Mouse (Mus musculus): ENCODE measurements around the gene Tcp10c. TPM values are rescaled to one million over a fixed set of nuclear protein-coding genes. Genes with fewer than 3 reads are reported as not detected.
"Not testable (repeated sequence)": the region's sequence is repeated elsewhere in the genome, so short reads cannot be mapped to it uniquely, and the experiment has no call there.

The Tcp10c gene
- not detected in 2 replicates for polyA plus RNA-seq (2014; fragmentation: Nextera tagmentation; extraction: Ambion mirVana)

- not testable (repeated sequence) for DNase-seq (ENCODE audit: low spot score); H3K36me3 ChIP-seq (ENCODE audit: control insufficient read depth, insufficient read depth, low read length)
Measured at GRCm38 (mm10) chr17:13354521-13354920, at the start of gene Tcp10c. Gene Tcp10c, plus strand, starts transcription at chr17:13354572.

GRCm38 (mm10) chr17:13307852-13308251 is 46.5 kb upstream of the Tcp10c start:
- peaks cover 11% of the 10 kb centered on the region for H3K9me3 ChIP-seq (ENCODE audit: control insufficient read depth, low read length)
- H3K9ac ChIP-seq (ENCODE audit: low read depth, low read length); H3K4me2 ChIP-seq (replicated peaks; ENCODE audit: low read depth, low read length); H3K4me3 ChIP-seq (ENCODE audit: low read depth, low read length); H3K27ac ChIP-seq (ENCODE audit: low read depth, low read length); DNase-seq (ENCODE audit: low spot score); H3K4me1 ChIP-seq (replicated peaks; ENCODE audit: control insufficient read depth, insufficient read depth, low read length); H3K36me3 ChIP-seq (ENCODE audit: control insufficient read depth, insufficient read depth, low read length); H3K27me3 ChIP-seq (ENCODE audit: control insufficient read depth, insufficient read depth, low read length); ATAC-seq (ENCODE audit: low FRiP score): not testable (repeated sequence)
- WGBS = 76% methylated on average over 5 of the region's 6 CpGs

More at GRCm38 (mm10) chr17:13354521-13354920, at the start of gene Tcp10c:
- H3K4me1 ChIP-seq (replicated peaks; ENCODE audit: control insufficient read depth, insufficient read depth, low read length); H3K27ac ChIP-seq (ENCODE audit: low read depth, low read length); H3K27me3 ChIP-seq (ENCODE audit: control insufficient read depth, insufficient read depth, low read length); H3K9ac ChIP-seq (ENCODE audit: low read depth, low read length); ATAC-seq (ENCODE audit: low FRiP score); H3K4me3 ChIP-seq (ENCODE audit: low read depth, low read length); H3K4me2 ChIP-seq (replicated peaks; ENCODE audit: low read depth, low read length): not testable (repeated sequence)
- peaks cover 10% of the 10 kb centered on the region for H3K9me3 ChIP-seq (ENCODE audit: control insufficient read depth, low read length)
- WGBS = 91% methylated on average over 4 of the region's 4 CpGs

- not testable (repeated sequence) for ATAC-seq (ENCODE audit: low FRiP score); DNase-seq (ENCODE audit: low spot score); H3K9ac ChIP-seq (ENCODE audit: low read depth, low read length); H3K27me3 ChIP-seq (ENCODE audit: control insufficient read depth, insufficient read depth, low read length); H3K4me3 ChIP-seq (ENCODE audit: low read depth, low read length); H3K27ac ChIP-seq (ENCODE audit: low read depth, low read length); H3K36me3 ChIP-seq (ENCODE audit: control insufficient read depth, insufficient read depth, low read length); H3K4me2 ChIP-seq (replicated peaks; ENCODE audit: low read depth, low read length); H3K4me1 ChIP-seq (replicated peaks; ENCODE audit: control insufficient read depth, insufficient read depth, low read length)
- 84% methylated on average over 5 of the region's 5 CpGs for WGBS
- peaks cover 11% of the 10 kb centered on the region for H3K9me3 ChIP-seq (ENCODE audit: control insufficient read depth, low read length)
Measured at GRCm38 (mm10) chr17:13308344-13308743, 46.0 kb upstream of the Tcp10c start.

- not testable (repeated sequence) for DNase-seq (ENCODE audit: low spot score); H3K4me2 ChIP-seq (replicated peaks; ENCODE audit: low read depth, low read length); H3K36me3 ChIP-seq (ENCODE audit: control insufficient read depth, insufficient read depth, low read length); ATAC-seq (ENCODE audit: low FRiP score); H3K27me3 ChIP-seq (ENCODE audit: control insufficient read depth, insufficient read depth, low read length); H3K27ac ChIP-seq (ENCODE audit: low read depth, low read length); H3K4me3 ChIP-seq (ENCODE audit: low read depth, low read length); H3K9ac ChIP-seq (ENCODE audit: low read depth, low read length); H3K4me1 ChIP-seq (replicated peaks; ENCODE audit: control insufficient read depth, insufficient read depth, low read length)
- WGBS = 88% methylated on average over 4 of the region's 4 CpGs
- peaks cover 11% of the 10 kb centered on the region for H3K9me3 ChIP-seq (ENCODE audit: control insufficient read depth, low read length)
Measured at GRCm38 (mm10) chr17:13308746-13309145, 45.6 kb upstream of the Tcp10c start.

- H3K4me1 ChIP-seq (replicated peaks; ENCODE audit: control insufficient read depth, insufficient read depth, low read length); H3K27ac ChIP-seq (ENCODE audit: low read depth, low read length); H3K27me3 ChIP-seq (ENCODE audit: control insufficient read depth, insufficient read depth, low read length); H3K9ac ChIP-seq (ENCODE audit: low read depth, low read length); H3K36me3 ChIP-seq (ENCODE audit: control insufficient read depth, insufficient read depth, low read length); H3K4me3 ChIP-seq (ENCODE audit: low read depth, low read length); H3K4me2 ChIP-seq (replicated peaks; ENCODE audit: low read depth, low read length); DNase-seq (ENCODE audit: low spot score): not testable (repeated sequence)
- H3K9me3 ChIP-seq (ENCODE audit: control insufficient read depth, low read length) = peaks cover 11% of the 10 kb centered on the region
- 89% methylated on average over 10 of the region's 10 CpGs for WGBS
- peak; percentile 26; the same call in 1 of the 2 replicates for ATAC-seq (ENCODE audit: low FRiP score)
Measured at GRCm38 (mm10) chr17:13309182-13309631, 45.2 kb upstream of the Tcp10c start.

GRCm38 (mm10) chr17:13329967-13330366 is 24.4 kb upstream of the Tcp10c start:
- peaks cover 16% of the 10 kb centered on the region for H3K9me3 ChIP-seq (ENCODE audit: control insufficient read depth, low read length)

GRCm38 (mm10) chr17:13331179-13331578 is 23.2 kb upstream of the Tcp10c start:
- not testable (repeated sequence) for H3K4me3 ChIP-seq (ENCODE audit: low read depth, low read length)
- WGBS = 61% methylated on average over 3 of the region's 4 CpGs

More at GRCm38 (mm10) chr17:13329967-13330366, 24.4 kb upstream of the Tcp10c start:
- not testable (repeated sequence) for DNase-seq (ENCODE audit: low spot score); H3K27me3 ChIP-seq (ENCODE audit: control insufficient read depth, insufficient read depth, low read length); H3K4me1 ChIP-seq (replicated peaks; ENCODE audit: control insufficient read depth, insufficient read depth, low read length); H3K27ac ChIP-seq (ENCODE audit: low read depth, low read length); H3K36me3 ChIP-seq (ENCODE audit: control insufficient read depth, insufficient read depth, low read length); H3K4me3 ChIP-seq (ENCODE audit: low read depth, low read length); H3K4me2 ChIP-seq (replicated peaks; ENCODE audit: low read depth, low read length); H3K9ac ChIP-seq (ENCODE audit: low read depth, low read length)
- ATAC-seq (ENCODE audit: low FRiP score) = 0 out of 2 replicates have a peak, but pooled peaks have one; percentile 36
- 84% methylated on average over 4 of the region's 4 CpGs for WGBS

GRCm38 (mm10) chr17:13332496-13332895 is 21.9 kb upstream of the Tcp10c start:
- not testable (repeated sequence) for H3K9ac ChIP-seq (ENCODE audit: low read depth, low read length); DNase-seq (ENCODE audit: low spot score); H3K4me2 ChIP-seq (replicated peaks; ENCODE audit: low read depth, low read length); ATAC-seq (ENCODE audit: low FRiP score); H3K27me3 ChIP-seq (ENCODE audit: control insufficient read depth, insufficient read depth, low read length); H3K4me1 ChIP-seq (replicated peaks; ENCODE audit: control insufficient read depth, insufficient read depth, low read length); H3K36me3 ChIP-seq (ENCODE audit: control insufficient read depth, insufficient read depth, low read length); H3K4me3 ChIP-seq (ENCODE audit: low read depth, low read length); H3K27ac ChIP-seq (ENCODE audit: low read depth, low read length)
- 84% methylated on average over 8 of the region's 8 CpGs for WGBS
- H3K9me3 ChIP-seq (ENCODE audit: control insufficient read depth, low read length) = peaks cover 16% of the 10 kb centered on the region

More at GRCm38 (mm10) chr17:13331179-13331578, 23.2 kb upstream of the Tcp10c start:
- H3K4me1 ChIP-seq (replicated peaks; ENCODE audit: control insufficient read depth, insufficient read depth, low read length); H3K4me2 ChIP-seq (replicated peaks; ENCODE audit: low read depth, low read length); H3K27me3 ChIP-seq (ENCODE audit: control insufficient read depth, insufficient read depth, low read length); H3K9ac ChIP-seq (ENCODE audit: low read depth, low read length); ATAC-seq (ENCODE audit: low FRiP score); H3K36me3 ChIP-seq (ENCODE audit: control insufficient read depth, insufficient read depth, low read length); DNase-seq (ENCODE audit: low spot score); H3K27ac ChIP-seq (ENCODE audit: low read depth, low read length): not testable (repeated sequence)
- peaks cover 16% of the 10 kb centered on the region for H3K9me3 ChIP-seq (ENCODE audit: control insufficient read depth, low read length)

- not testable (repeated sequence) for H3K9me3 ChIP-seq (ENCODE audit: control insufficient read depth, low read length); H3K9ac ChIP-seq (ENCODE audit: low read depth, low read length); H3K27me3 ChIP-seq (ENCODE audit: control insufficient read depth, insufficient read depth, low read length); H3K36me3 ChIP-seq (ENCODE audit: control insufficient read depth, insufficient read depth, low read length); H3K27ac ChIP-seq (ENCODE audit: low read depth, low read length); H3K4me3 ChIP-seq (ENCODE audit: low read depth, low read length); H3K4me2 ChIP-seq (replicated peaks; ENCODE audit: low read depth, low read length); H3K4me1 ChIP-seq (replicated peaks; ENCODE audit: control insufficient read depth, insufficient read depth, low read length)
- DNase-seq (ENCODE audit: low spot score) (peak; percentile 50), ATAC-seq (ENCODE audit: low FRiP score) (peak; percentile 66)
- 69% methylated on average over 9 of the region's 9 CpGs for WGBS
Measured at GRCm38 (mm10) chr17:13336979-13337749, 17.2 kb upstream of the Tcp10c start.

Data from hindbrain, embryonic 11.5 days (tissue).